Mouse (Mus musculus) WW6 (cell line): ENCODE results near the gene Tma7.
A peak's percentile ranks its signal among the peaks of the same experiment; 100 is the strongest.

Experiments used
- DNase-seq: peaks from one replicate; pipeline ENCODE4 v3.0.0-alpha.2; 2013; ENCODE audit warnings: low read depth, low spot score

The Tma7 gene

DNA sequence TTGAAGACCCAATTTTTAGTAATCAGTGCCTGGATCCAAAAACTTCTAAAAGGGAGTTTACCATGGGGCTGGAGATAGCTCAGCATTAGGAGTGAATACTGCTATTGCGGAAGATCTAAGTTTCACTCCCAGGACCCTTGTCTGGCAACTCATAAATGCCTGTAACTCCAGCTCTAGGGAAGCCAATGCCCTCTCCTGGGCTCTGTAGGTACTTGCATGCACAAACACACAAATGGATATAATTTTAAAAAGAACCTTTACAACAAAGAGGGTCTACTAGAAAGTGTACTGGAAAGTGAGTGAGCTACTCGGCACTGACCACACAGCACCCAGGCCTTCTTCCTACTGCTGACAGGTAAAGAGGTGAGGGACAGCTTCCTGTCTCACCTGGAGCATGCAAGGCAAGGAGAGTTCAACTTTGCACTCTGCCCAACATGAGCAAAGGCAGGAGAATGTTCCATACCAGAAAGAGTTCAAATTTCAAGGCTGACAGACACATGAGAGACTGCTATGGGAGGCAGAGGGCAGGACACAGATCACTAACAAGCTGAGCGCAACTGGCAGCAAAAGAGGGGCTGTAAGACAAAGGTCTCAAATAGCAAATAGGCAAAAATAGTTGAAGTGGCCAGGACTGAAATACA is 14.2 kb downstream of the Tma7 start:
- no peak for DNase-seq

DNA sequence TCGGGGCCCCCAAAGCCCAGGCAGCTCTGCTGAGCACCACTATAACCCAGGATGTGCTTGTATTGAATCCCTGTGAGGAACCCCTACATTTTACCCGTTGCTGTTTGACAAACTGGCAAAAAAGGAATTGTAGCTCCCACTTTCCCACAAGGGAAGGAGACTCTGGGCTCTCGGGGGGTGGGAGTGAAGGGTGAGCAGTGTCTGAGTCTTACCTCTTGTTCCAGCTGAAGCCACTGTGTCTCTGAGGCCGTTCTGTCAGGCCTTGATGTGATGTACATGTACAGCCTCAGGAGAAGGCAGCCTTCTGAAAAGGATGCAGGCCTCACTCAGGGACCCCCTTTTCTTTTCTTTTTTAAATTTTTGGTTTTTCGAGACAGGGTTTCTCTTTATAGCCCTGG is 21.5 kb downstream of the Tma7 start:
- no peak for DNase-seq

DNA sequence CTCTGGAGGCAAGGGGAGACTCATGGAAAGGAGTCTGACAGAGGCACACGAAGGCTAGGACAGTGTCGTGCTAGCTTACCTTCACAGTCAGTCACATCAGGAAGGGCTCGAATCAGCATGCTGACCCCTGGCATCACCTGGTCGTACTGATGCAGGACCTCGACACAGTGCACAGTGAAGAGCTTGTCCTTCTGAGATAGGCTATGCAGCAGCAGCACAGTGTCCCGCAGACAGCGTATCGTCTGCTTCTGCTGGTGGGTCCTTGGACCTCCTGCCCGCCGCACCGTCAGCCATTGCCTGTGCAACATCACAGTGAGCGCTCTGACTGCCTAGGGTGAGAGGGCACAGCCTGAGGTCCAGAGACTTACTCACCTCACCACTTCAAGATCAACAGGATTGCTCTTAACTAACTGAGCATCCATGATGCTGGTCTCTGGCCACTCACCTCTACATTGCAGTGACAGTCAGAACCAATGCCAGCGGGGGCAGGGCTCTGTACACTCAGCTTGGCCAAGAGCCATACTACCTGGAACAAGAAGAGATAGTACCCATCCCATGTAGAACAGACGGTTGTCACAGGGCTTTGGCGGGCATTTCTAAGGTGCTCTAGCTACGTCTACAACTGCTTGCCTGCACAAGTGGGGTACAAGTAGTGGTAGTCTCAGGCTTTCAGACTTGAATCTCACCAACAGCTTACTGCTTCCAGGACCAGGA is 22.0 kb downstream of the Tma7 start:
- no peak for DNase-seq

DNA sequence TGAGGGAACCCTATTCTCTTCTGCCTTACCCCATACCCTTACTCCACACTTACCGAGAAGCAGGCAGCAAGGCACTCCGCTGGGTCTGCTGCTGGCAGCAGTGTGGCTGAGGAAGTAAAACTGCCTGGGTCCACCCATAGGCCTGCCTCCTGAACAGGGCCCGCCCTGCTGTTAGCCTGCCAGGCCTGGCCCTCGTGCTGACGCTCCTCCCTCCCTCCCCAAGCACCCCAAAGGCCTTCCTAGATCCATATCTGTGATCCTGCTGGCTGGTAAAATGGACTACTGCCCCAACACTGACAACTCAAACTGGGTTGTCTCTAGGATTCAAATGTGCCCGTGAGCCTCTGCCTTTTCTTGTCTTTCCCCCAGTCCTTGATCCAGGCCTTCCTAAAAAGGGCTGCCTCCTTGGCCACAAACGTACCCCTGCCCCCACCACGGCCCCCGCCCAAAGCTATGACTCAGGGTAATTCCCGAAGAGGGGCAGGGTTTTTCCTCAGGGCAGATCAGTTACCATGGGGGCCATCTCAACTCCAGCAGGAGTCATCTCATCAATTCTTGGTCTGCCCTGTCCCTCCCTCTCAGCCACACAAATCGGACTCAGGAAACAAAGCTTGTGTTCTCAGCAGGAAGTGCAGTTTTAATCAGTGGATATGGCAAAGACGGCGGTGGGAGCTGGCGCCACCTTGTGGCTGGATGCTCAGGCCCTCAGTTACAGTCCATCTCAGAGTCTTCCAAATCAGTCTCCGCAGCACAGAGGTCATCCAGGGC is 23.1 kb downstream of the Tma7 start, which contains the start of gene Trex1:
TSS of gene Trex1 (minus strand) at position 599 of the 768 bp plus-strand sequence.
- peak; percentile 68 for DNase-seq

DNA sequence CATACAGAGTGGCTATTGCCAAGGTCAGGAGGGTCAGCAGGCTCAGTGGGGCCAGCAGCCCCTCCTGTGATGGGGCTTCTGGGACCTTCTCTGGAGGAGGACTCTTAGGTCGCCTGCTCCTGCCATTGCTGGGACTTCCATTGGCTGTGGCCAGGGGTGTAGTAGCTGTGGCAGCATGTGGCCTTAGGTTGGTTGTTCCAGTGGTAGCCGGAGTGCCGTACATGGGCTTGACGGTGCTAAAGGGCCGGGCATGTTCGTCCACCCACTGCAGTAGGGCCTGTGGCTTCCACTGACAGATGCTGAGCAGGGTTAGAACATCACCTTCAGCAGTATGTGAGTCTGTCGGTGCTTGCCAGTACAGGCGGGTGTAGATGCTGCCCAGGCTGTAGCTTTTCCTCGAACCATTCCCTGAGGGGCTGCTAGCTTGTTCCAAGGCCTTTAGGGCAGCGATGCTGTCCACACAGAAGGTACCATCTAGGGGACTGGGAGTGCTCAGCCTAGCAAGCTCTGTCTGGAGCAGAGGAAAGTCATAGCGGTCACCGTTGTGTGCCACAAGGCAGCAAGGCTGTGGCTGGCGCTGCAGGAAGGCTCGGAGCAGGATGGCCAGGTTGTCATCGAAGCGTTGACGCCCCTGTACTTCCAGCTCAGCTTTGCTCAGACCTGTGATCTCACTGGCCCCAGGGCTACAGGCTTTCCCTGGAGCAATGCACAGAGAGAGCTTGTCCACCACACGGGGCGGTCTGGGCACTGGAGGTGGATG is 24.2 kb downstream of the Tma7 start:
- DNase-seq = no peak

DNA sequence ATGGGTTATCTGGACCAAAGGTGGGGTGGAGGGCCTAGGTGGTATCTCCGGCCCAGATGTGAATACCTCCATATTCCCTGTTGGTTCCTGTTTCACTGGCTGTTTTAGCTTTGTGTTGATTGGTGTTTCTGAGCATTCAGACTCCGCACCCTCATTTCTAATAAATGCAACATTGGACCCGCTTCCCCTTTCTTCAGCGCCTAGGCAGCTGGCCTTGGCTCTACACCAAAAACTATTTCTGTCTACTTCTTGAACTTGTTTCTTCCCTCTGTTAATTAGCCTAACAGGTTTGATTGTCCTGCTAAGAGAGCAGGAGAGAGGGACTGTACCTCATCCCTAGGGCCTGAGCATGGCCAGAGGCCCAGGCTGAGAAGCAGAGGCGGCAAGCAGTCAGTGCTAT is 24.8 kb downstream of the Tma7 start:
- DNase-seq = no peak

DNA sequence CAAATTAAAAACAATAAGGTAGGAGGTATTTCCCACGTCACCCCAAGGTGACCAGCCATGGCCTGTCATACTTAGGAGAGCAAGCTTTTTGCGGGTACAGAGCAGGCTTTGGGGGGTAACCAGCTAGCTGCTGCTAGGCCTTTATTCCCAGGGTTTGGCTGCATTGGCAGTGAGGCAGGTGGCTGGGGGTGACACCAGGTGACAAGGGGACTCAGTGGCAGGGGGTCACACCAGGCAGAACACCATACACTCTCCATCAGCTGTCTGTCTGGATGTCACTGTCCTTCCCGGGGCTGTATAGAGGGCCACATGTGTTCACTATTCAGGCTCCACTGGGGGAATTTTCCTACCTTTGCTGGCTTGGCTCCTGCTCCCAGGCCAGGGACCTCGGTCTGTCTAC is 25.5 kb downstream of the Tma7 start:
- no peak for DNase-seq

DNA sequence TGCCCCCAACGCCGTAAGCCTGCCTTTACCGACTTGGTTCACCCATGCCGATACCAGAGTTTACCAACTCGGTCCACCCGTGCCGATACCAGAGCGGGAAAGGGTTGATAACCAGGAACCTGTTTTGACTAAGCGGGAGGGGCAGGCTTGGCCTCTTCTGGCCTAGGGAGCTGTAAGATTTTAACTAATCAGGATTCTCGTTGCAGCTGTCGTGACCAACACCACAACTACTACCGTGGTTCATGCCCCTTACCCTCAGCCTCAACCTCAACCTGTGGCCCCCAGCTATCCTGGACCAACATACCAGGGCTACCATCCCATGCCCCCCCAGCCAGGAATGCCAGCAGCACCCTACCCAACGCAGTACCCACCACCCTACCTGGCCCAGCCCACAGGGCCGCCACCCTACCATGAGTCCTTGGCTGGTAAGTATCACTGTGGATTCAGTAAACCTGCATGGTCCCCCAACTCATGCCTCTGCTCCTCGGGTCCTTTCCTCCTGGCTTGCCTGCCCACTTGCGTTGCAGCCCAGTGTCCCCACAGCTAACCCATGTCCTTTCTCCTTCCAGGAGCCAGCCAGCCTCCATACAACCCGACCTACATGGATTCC is 26.2 kb downstream of the Tma7 start:
- no peak for DNase-seq

DNA sequence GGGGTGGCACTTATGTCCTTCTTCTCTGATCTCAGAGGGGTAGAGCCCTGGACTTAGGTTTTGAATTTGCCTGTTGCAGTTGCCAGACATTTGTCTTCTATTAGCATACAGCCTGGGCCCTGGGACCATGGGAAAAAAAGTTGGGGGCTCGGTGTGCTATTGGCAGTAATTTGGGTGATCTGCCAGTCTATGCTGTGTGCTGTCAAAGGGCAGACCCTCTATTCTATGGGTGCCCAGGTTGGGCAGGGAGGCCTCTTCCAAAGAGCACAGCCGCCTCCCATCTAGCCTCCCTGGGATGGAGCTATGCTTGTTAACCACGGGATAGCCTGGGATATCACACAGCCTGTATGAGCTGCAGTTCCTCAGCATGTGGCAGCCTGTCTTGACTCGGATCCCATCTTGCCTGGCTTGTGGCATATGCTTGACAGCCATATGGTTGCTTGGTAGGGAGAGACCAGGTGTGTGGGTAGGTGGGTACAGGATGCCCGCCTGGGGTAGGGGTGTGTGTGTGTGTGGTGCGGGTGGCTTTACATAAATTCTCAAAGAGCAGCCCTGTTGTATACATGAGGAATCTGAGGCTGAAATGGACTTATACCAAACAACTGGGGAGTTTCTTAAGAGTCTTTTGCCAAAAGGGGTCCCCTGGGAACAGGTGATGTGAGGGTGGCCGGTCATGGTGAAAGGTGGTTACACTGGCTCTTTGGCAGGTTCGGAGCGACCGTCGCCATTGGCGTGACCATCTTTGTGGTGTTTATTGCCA is 26.9 kb downstream of the Tma7 start:
- DNase-seq = no peak

DNA sequence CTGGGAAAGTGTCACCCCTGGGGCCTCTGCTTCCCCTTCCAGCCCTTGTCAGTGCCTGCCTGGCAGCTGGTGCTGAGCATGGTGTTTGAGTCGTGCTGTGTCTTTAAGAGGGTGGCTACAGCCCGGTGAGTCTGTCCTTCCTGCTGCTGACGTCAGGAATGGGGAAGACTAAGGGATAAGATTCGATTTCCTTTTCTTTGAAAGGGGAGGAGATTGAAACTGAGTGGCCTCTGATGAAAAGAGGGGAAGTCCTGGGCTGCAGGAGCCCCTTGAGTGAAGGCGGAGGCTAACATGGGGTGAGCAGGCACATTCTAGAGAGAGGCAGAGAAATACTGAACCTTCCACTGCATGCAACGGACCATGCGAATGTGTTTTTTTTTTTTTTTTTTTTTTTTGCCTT is 27.7 kb downstream of the Tma7 start:
- no peak for DNase-seq

DNA sequence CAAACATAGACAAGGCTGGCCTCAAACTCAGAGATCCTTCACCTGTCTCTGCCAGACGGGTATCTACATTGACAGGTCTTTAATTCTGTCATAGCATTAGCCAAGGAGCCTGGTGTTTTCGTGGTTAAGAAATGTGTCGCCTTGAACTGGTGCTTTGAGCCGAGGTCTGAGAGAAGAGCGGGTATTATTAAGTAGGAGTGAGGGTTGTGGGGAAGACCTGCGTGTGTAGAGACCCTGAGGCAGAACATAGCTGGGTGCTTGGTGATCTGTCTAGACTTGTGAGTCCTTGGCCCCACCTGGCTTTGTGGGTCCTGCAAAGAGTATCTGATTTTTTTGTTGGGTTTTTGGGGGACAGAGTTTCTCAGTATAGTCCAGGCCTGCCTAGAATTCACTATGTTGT is 28.5 kb downstream of the Tma7 start:
- DNase-seq = no peak

DNA sequence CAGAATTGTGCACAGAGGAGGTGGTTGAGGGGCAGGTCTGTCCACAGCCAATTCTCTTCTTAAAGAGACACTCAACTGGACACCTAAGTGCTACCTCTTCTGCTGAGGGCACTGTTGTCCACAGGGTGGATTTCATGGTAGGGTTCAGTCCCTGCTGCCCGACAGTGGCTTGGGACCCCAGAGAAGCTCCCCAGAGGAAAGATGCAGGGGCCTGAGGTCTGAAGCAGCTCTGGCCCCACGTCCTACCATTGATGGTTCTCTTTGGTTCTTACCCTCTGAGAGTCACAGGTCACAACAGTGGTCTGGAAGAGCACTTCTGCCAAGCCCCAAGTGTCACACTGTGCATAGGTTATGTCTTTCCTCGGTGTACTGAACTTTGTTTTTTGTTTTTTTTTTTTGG is 29.0 kb downstream of the Tma7 start:
- no peak for DNase-seq

DNA sequence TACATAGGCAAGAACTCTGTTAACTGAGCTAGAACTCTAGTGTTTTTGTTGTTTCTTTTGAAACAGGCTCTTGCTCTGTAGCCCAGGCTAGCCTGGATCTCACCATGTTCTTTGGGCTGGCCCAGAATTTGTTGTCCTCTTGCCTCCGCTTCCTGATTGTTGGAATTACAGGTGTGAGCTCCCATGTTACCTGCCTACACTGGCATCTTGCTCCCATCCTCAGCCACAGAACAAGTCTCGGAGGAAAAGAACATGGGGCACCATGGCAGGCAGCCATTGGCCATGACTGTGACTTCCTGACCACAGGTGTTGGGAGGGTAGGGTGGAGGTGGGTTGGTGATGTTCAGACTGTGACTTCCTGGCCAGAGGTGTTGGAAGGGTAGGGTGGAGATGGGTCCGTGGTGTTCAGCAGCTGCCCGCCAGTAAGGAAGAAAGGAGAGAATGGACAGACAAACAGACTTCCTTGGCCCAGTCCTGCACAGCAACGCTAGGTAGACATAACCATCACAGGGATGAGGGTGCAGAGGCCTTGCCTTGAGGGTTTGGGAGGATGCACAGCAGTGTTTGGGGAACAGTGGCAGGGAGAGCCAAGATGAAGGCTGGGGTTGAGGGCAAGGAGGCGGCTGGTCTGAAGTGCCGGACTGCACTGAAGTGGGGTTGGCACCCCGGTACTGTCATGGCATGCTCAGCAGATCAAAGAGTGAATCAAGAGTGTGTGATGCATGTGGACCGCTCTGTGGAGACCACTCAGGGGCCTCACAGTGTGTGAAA is 29.7 kb downstream of the Tma7 start:
- DNase-seq = no peak

DNA sequence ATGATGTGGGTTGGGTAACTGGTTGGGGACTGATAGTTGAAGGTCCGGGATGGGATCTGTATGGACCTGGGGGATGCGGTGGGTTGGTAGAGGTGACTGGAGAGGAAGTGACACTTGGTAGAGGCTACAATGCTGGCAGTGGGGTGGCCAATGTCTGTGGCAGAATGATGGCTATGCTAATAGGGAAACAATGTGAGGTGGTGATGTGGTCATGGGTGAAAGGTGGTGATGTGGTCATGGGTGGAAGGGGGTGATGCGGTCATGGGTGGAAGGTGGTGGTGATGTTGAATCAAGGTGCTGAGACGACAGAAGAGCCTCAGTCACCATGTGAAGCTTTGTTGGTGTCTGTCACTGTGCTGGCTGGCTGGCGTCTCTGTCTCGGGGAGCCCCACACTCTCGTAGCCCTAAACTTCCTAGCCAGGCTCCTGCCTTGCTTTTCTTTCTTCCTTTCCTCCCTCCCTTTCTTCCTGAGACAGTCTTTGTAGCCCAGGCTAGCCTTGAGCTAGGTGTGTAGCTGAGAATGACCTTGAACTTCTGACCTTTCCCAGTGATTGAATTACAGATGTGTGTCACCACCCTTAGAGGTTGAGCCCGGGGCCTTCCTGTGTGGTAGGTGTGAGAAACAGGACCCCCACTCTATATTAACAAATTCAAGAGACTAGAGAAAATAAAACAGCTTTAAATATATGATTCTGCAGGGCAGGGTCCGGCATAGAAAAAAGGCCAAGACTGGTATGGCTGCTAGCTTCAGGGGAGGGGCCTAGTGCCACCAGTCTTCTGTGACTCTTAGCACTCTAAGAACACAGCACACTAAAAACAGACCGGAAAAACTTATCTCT is 30.5 kb downstream of the Tma7 start:
- no peak for DNase-seq

DNA sequence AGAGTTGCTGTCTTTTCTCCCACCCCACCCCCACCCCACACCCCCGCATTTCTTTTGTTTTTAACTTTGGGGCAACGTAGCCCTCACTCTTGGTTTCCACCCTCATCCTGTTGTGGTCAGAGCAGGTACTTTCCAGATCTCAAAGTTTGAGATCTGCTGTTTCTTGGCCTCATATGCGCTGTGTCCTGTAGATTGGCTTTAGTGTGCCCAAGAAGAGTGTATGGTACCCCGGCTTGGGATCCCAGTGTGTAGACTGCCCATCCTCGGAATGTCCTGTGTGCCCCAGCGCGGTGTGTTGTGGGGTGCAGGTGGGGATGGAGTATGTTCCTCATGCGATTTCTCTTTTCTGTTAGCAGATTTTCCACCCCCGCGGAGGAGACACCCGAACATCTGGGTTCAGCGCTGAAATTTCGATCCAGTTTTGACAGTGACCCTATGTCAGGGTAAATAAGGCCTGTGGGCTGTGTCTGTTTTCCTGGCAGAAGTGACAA is 31.3 kb downstream of the Tma7 start:
- no peak for DNase-seq

DNA sequence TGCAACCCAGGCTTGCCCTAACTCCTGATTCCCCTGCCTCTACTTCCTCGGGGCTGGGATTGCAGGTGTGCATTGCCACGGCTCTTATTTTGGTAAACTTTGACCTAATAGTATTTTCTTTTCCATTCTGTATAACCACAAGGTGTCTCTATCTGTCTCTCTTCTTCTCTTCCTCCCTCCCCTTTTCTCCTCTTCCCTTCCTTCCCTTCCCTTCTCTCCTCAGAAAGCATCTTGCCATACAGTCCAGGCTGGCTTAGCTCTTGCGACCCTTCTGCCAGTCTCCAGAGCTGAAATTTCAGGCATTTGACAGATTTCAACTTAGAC is 31.8 kb downstream of the Tma7 start:
- DNase-seq = no peak

DNA sequence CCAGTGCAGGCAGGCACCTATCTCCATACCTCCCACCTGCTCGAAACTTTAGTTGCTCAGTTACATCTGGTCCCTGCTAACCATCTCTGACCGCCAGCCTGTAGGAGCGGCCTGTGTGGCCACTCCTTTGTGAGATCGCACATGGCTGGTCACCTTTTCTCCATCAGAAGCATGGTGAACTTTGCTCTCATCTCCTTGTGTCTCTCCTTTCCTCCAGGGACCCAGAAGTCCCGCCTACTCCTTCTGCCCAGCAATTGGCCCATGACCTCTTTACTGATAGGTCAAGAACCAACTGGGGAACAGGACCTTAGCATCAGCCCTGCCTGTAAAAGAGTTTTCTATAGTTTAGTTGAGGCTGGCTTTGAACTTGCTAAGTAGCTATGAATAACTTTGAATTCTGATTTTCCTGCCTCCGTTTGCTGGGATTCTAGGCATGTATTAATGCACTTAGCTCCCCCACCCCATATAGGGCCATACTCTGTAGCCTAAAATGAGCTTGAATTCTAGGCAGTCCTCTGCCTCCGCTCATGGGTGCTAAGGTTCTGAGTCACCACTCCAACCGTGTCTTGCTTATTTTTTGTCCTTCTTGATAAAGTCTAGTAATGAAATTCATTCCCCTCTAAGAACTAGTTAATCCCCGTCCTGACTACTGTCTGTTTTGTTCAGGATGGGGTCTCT is 32.3 kb downstream of the Tma7 start:
- no peak for DNase-seq

DNA sequence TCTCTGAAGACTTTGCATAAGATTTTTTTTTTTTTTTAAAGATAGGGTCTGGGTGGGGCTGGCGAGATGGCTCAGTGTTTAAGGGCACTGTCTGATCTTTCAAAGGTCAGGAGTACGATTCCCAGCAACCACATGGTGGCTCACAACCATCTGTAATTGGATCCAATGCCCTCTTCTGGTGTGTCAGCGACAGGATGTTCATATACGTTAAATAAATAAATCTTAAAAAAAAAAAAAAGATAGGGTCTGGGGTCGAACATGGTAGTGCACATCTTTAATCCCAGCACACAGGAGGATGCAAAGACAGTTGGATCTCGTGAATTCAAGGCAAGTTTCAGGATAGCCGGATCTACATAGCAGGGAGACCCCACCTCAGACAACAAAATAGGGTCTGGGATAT is 33.1 kb downstream of the Tma7 start:
- DNase-seq = no peak

DNA sequence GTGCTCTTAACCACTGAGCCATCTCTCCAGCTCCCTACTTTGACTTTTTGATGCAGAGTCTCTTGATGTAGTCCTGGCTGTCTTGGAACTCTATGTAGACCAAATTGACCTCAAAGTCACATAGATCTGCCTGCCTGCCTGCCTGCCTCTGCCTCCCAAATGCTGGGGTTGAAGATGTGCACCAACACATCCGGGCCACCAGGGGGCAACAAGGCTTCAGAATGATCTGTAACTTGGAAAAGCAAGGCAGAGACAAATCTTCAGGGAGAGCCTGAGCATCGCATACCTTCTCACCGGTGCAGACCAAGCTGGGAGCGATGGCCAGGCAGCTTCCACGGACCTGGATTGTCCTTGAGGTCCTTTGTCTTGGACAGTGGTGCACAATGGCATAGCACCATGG is 36.1 kb downstream of the Tma7 start:
- DNase-seq = peak; percentile 59
